Mouse (Mus musculus) MEL (cell line): Measurements from ENCODE around the gene Zic2. TPM values are rescaled to one million over a fixed set of nuclear protein-coding genes. Genes with fewer than 3 reads are reported as not detected.

ENCODE experiments used
- DNase-seq: peaks from one replicate; pipeline ENCODE4 v3.0.0; 2011; ENCODE audit warnings: low read depth, low spot score
- H3K27ac ChIP-seq: 2 replicates; pipeline ENCODE4 v1.5.1; 2012; ENCODE audit warnings: low read depth, mild to moderate bottlenecking, control low read depth, low read length, moderate library complexity; ENCODE audit not compliant: control insufficient read depth
- H3K27me3 ChIP-seq, 2 experiments: fragments of 150-350 bp in 1 of 2; sonication (generic) in 1 of 2; 2 replicates each; pipeline ENCODE4 v1.6.1; 2012; ENCODE audit warnings: low read length in 2 of 2, mild to moderate bottlenecking in 2 of 2, improper control_type of control experiment in 1 of 2, moderate library complexity in 1 of 2; ENCODE audit not compliant: insufficient read depth in 2 of 2, control insufficient read depth in 1 of 2
- H3K36me3 ChIP-seq, 2 experiments: 2 replicates each; pipeline ENCODE4 v1.6.1; 2012 to 2014; ENCODE audit warnings: low read length in 2 of 2, improper control_type of control experiment in 1 of 2, inconsistent platforms in 1 of 2, mild to moderate bottlenecking in 1 of 2; ENCODE audit not compliant: insufficient read depth in 2 of 2, control insufficient read depth in 1 of 2
- H3K4me1 ChIP-seq, 2 experiments: fragments of 150-350 bp in 1 of 2; sonication (generic) in 1 of 2; 2 replicates each; pipeline ENCODE4 v1.6.1; 2012; ENCODE audit warnings: low read length in 2 of 2, improper control_type of control experiment in 1 of 2, mild to moderate bottlenecking in 1 of 2; ENCODE audit not compliant: insufficient read depth in 2 of 2, control insufficient read depth in 1 of 2
- H3K4me3 ChIP-seq, 2 experiments: fragments of 150-350 bp in 1 of 2; sonication (generic) in 1 of 2; 2 replicates each; pipeline ENCODE4 v1.5.1; 2012; ENCODE audit warnings: low read depth in 2 of 2, low read length in 2 of 2, mild to moderate bottlenecking in 2 of 2, moderate library complexity in 2 of 2, control low read depth in 1 of 2, improper control_type of control experiment in 1 of 2; ENCODE audit not compliant: control insufficient read depth in 1 of 2, insufficient read depth in 1 of 2
- H3K79me2 ChIP-seq: 2 replicates; pipeline ENCODE4 v1.6.1; 2012; ENCODE audit warnings: mild to moderate bottlenecking, low read length, moderate library complexity; ENCODE audit not compliant: control insufficient read depth, poor library complexity, insufficient read depth
- H3K9ac ChIP-seq: 2 replicates; pipeline ENCODE4 v1.6.1; 2012; ENCODE audit warnings: low read depth, mild to moderate bottlenecking, control low read depth, low read length, moderate library complexity; ENCODE audit not compliant: control insufficient read depth, poor library complexity, severe bottlenecking
- H3K9me3 ChIP-seq: fragments of 150-350 bp; sonication (generic); replicated peaks from 2 replicates; pipeline ENCODE4 v1.6.1; 2012; ENCODE audit warnings: mild to moderate bottlenecking, low read length, improper control_type of control experiment, moderate library complexity; ENCODE audit not compliant: insufficient read depth
- CHD1 ChIP-seq: IDR thresholded peaks from 2 replicates; pipeline ENCODE4 v1.6.1; 2012; ENCODE audit warnings: low read depth, mild to moderate bottlenecking, inconsistent platforms, low read length, improper control_type of control experiment
- CTCF ChIP-seq, 3 experiments: IDR thresholded peaks in 2 of 3; conservative IDR thresholded peaks in 1 of 3; 2 replicates each; pipeline ENCODE4 v1.5.1; 2011 to 2012; ENCODE audit warnings: low read length in 3 of 3, low read depth in 2 of 3, mild to moderate bottlenecking in 2 of 3, improper control_type of control experiment in 1 of 3, inconsistent platforms in 1 of 3, mixed read lengths in 1 of 3, moderate library complexity in 1 of 3; ENCODE audit not compliant: control insufficient read depth in 1 of 3, insufficient read depth in 1 of 3, poor library complexity in 1 of 3, severe bottlenecking in 1 of 3
- E2F4 ChIP-seq: IDR thresholded peaks from 2 replicates; pipeline ENCODE4 v1.6.1; 2011; ENCODE audit warnings: low read depth, low read length, improper control_type of control experiment, borderline replicate concordance
- ELF1 ChIP-seq: IDR thresholded peaks from 2 replicates; pipeline ENCODE4 v1.6.1; 2014; ENCODE audit warnings: low read depth, mild to moderate bottlenecking, inconsistent platforms, low read length, improper control_type of control experiment, moderate library complexity
- EP300 ChIP-seq, 2 experiments: IDR thresholded peaks; 2 replicates each; pipeline ENCODE4 v1.6.1; 2011; ENCODE audit warnings: improper control_type of control experiment in 2 of 2, low read length in 2 of 2, low read depth in 1 of 2, mild to moderate bottlenecking in 1 of 2
- ETS1 ChIP-seq: IDR thresholded peaks from 2 replicates; pipeline ENCODE4 v1.6.1; 2012; ENCODE audit warnings: low read depth, mild to moderate bottlenecking, inconsistent platforms, low read length, improper control_type of control experiment, moderate library complexity
- GATA1 ChIP-seq: IDR thresholded peaks from 2 replicates; pipeline ENCODE4 v1.6.1; 2011; ENCODE audit warnings: low read depth, low read length, improper control_type of control experiment
- KAT2A ChIP-seq: conservative IDR thresholded peaks from 2 replicates; pipeline ENCODE4 v1.6.1; 2012; ENCODE audit warnings: low read depth, low read length, improper control_type of control experiment, inconsistent platforms
- MAFK ChIP-seq: IDR thresholded peaks from 2 replicates; pipeline ENCODE4 v1.6.1; 2011; ENCODE audit warnings: low read depth, mild to moderate bottlenecking, low read length, improper control_type of control experiment, borderline replicate concordance
- MAZ ChIP-seq: IDR thresholded peaks from 2 replicates; pipeline ENCODE4 v1.6.1; 2012; ENCODE audit warnings: low read depth, mild to moderate bottlenecking, inconsistent platforms, low read length, improper control_type of control experiment
- MXI1 ChIP-seq: IDR thresholded peaks from 2 replicates; pipeline ENCODE4 v1.6.1; 2011; ENCODE audit warnings: mild to moderate bottlenecking, low read depth, low read length, improper control_type of control experiment
- MYB ChIP-seq: IDR thresholded peaks from 2 replicates; pipeline ENCODE4 v1.6.1; 2011; ENCODE audit warnings: mild to moderate bottlenecking, low read depth, low read length, improper control_type of control experiment
- MYC ChIP-seq: IDR thresholded peaks from 2 replicates; pipeline ENCODE4 v1.6.1; 2011; ENCODE audit warnings: low read depth, mild to moderate bottlenecking, low read length, improper control_type of control experiment, moderate library complexity
- NELFE ChIP-seq: IDR thresholded peaks from 2 replicates; pipeline ENCODE4 v1.6.1; 2011; ENCODE audit warnings: low read depth, low read length, improper control_type of control experiment
- POLR2A ChIP-seq, 2 experiments: IDR thresholded peaks; 2 replicates each; pipeline ENCODE4 v1.6.1; 2011 to 2012; ENCODE audit warnings: low read length in 2 of 2, mild to moderate bottlenecking in 2 of 2, control low read depth in 1 of 2, improper control_type of control experiment in 1 of 2, low read depth in 1 of 2, moderate library complexity in 1 of 2; ENCODE audit not compliant: control insufficient read depth in 1 of 2, insufficient read depth in 1 of 2, poor library complexity in 1 of 2
- POLR2AphosphoS2 ChIP-seq: IDR thresholded peaks from 2 replicates; pipeline ENCODE4 v1.6.1; 2011; ENCODE audit warnings: low read length, improper control_type of control experiment
- POLR2AphosphoS5 ChIP-seq: IDR thresholded peaks from 2 replicates; pipeline ENCODE4 v1.6.1; 2012; ENCODE audit warnings: low read depth, borderline replicate concordance, mild to moderate bottlenecking, inconsistent platforms, low read length, moderate library complexity, mixed read lengths
- RCOR1 ChIP-seq: IDR thresholded peaks from 2 replicates; pipeline ENCODE4 v1.6.1; 2012; ENCODE audit warnings: low read depth, mild to moderate bottlenecking, inconsistent platforms, low read length, improper control_type of control experiment
- TBP ChIP-seq: IDR thresholded peaks from 2 replicates; pipeline ENCODE4 v1.8.0; 2011; ENCODE audit warnings: low read depth, low read length, improper control_type of control experiment
- UBTF ChIP-seq: IDR thresholded peaks from 2 replicates; pipeline ENCODE4 v1.6.1; 2012; ENCODE audit warnings: low read depth, mild to moderate bottlenecking, inconsistent platforms, low read length, improper control_type of control experiment, moderate library complexity, borderline replicate concordance; ENCODE audit not compliant: insufficient read depth
- USF2 ChIP-seq, 2 experiments: IDR thresholded peaks; 2 replicates each; pipeline ENCODE4 v1.6.1; 2011 to 2012; ENCODE audit warnings: improper control_type of control experiment in 2 of 2, low read length in 2 of 2, borderline replicate concordance in 1 of 2, inconsistent platforms in 1 of 2, low read depth in 1 of 2, mild to moderate bottlenecking in 1 of 2; ENCODE audit not compliant: insufficient read depth in 1 of 2
- ZC3H11A ChIP-seq: IDR thresholded peaks from 2 replicates; pipeline ENCODE4 v1.6.1; 2012; ENCODE audit warnings: low read depth, mild to moderate bottlenecking, inconsistent platforms, low read length, improper control_type of control experiment
- ZMIZ1 ChIP-seq: IDR thresholded peaks from 2 replicates; pipeline ENCODE4 v1.6.1; 2012; ENCODE audit warnings: low read depth, mild to moderate bottlenecking, inconsistent platforms, low read length, improper control_type of control experiment, moderate library complexity
- ZNF384 ChIP-seq: IDR thresholded peaks from 2 replicates; pipeline ENCODE4 v1.6.1; 2012; ENCODE audit warnings: low read depth, mild to moderate bottlenecking, inconsistent platforms, low read length, improper control_type of control experiment
- polyA plus RNA-seq, 2 experiments: library from polyadenylated mRNA; stranded (reverse) in 1 of 2; unstranded in 1 of 2; fragments of >175 nt in 1 of 2; fragments of >200 nt in 1 of 2; gene quantifications; 2 replicates each; pipeline versions ENCODE4 v1.2.1 to v1.2.4; 2012; ENCODE audit warnings: low replicate concordance in 2 of 2, low read depth in 1 of 2; ENCODE audit not compliant: insufficient read length in 2 of 2, insufficient read depth in 1 of 2, missing spikeins in 1 of 2
- total RNA-seq: library from RNA; depleted of rRNA; stranded (reverse); fragments of 300-350 nt; gene quantifications from 2 replicates; pipeline ENCODE4 v1.2.3, GENCODE M21; 2012; rRNA removed

Zic2 gene
- total RNA-seq (0.07 TPM in 1 of 2 replicates, not detected in the other), polyA plus RNA-seq (1 to 10 TPM in 1 of 2 experiments, not detected in 1; 1.1 TPM)

DNA sequence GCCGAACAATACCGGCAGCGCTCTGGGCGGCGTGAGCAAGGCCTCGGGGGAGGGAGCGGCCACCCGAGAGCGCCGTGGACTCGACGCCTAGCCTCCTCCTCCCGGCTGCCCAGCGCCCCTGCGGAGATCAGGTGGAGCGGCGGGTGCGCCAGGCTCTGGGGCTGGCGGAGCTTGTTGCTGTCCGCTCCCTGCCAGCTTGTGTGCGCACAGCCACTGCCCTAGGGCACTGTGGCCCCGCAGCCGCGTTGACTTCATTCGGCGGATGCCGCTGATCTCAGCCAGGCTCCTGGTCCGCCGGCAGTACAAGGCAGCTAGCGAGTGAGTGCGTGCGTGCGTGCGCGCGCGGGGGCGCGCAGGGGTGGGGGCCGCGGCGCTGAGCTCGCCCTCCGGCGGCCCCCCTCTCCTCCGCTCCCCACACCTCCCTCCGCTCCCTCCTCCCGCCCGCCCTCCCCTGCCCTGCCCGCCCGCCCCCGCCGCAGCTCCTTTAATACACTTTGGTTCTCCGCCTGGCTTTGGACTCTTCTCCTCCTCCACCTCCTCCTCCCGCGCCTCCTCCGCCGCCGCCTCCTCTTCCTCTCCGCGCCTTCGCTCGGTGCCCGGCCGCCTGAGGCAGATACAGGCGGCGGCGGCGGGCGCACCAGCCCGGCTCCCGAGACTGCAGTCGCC, at the start of gene Zic2:
Zic2 (plus strand) TSS at position 545 of the 666 bp plus-strand sequence.
- Histone ChIP-seq H3K79me2 (no peaks in the 10 kb centered on the region), H3K9ac (no peak within 1 kb of the TSS), H3K9me3 (no peaks in the 10 kb centered on the region), H3K4me3 (no peak within 1 kb of the TSS), H3K27ac (no peak within 1 kb of the TSS)
- TF ChIP-seq MAZ (no peak), CHD1 (no peak), MYC (no peak), MAFK (no peak), ZC3H11A (no peak), MXI1 (no peak), UBTF (no peak), MYB (no peak), RCOR1 (no peak), USF2 (IDR thresholded peaks at IDR 0.05; ENCODE audit: borderline replicate concordance in 1 of 2, insufficient read depth in 1 of 2, low read depth in 1 of 2, low read length in 2 of 2) (no peak), ZNF384 (no peak), ETS1 (no peak), GATA1 (no peak), E2F4 (no peak), KAT2A (no peak), NELFE (no peak), ZMIZ1 (no peak), EP300 (IDR thresholded peaks at IDR 0.05; ENCODE audit: low read depth in 1 of 2, low read length in 2 of 2) (no peak)
- TF ChIP-seq, all 39 proteins: peak for 0
- DNase-seq = no peak
- Histone ChIP-seq H3K27me3 (no peaks in the 10 kb centered on the region), H3K36me3 (no peaks in the 10 kb centered on the region), H3K4me1 (no peaks in the 10 kb centered on the region)

DNA sequence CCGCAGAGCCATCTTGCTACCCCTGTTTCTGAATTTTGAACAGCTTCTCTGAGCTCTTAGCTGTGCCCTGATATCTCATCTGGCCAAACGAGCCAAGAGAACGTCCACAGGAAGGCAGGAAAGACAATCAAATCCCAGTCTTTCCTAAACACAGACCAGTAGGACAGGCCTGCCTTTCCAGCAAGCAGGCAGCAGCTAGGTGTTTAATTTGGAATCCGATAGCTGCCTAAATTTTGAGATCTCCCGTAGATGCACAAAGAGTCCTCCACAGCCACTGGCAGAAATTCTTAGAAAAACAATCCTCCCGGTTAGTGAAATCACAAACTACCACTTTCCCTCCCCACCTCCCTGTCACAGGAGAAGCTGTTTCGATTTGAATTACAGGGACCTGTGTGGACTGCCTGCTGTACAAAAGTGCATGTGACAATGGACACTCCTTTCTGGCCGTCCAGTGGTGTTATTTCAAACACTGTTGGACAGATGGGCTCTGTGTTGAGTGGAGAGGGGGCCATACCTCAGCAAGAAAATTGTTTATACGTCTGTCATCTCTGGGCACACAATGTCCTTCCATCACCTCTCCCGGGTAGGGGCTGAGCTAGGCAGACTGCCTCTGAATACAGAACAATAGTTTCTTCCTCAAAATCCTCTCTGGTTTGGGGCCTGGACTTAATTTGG, 48.6 kb upstream of the Zic2 start:
- no peak overlapping the region for H3K27ac ChIP-seq
- DNase-seq = no peak
- TF ChIP-seq TBP (no peak), MXI1 (no peak), POLR2AphosphoS2 (no peak), ELF1 (no peak), MAFK (no peak), GATA1 (no peak), KAT2A (no peak), ETS1 (no peak), NELFE (no peak), E2F4 (no peak), CTCF (IDR thresholded peaks at IDR 0.05 in 2 of 3, conservative IDR thresholded peaks at IDR 0.05 in 1 of 3; ENCODE audit: control insufficient read depth in 1 of 3, insufficient read depth in 1 of 3, low read depth in 2 of 3, low read length in 3 of 3, poor library complexity in 1 of 3, severe bottlenecking in 1 of 3) (no peak), POLR2A (IDR thresholded peaks at IDR 0.05; ENCODE audit: control insufficient read depth in 1 of 2, insufficient read depth in 1 of 2, low read depth in 1 of 2, low read length in 2 of 2, poor library complexity in 1 of 2) (no peak), USF2 (IDR thresholded peaks at IDR 0.05; ENCODE audit: borderline replicate concordance in 1 of 2, insufficient read depth in 1 of 2, low read depth in 1 of 2, low read length in 2 of 2) (no peak), POLR2AphosphoS5 (no peak)
- H3K9me3 ChIP-seq = no peaks in the 10 kb centered on the region
- H3K27me3 ChIP-seq = no peaks in the 10 kb centered on the region
- no peak overlapping the region for H3K4me3 ChIP-seq
- H3K36me3 ChIP-seq = no peaks in the 10 kb centered on the region
- H3K9ac ChIP-seq = no peak overlapping the region
- H3K79me2 ChIP-seq = no peaks in the 10 kb centered on the region
- H3K4me1 ChIP-seq = no peaks in the 10 kb centered on the region
